Mouse (Mus musculus) limb, embryonic 14.5 days (tissue): Measurements from ENCODE around the gene Il34. TPM values are rescaled to one million over a fixed set of nuclear protein-coding genes. Genes with fewer than 3 reads are reported as not detected.

Experiments used
- ATAC-seq: fragments of 200-750 bp; cut with Nextera tagmentation; 2 replicates; pipeline ENCODE4 v1.8.0; 2017; ENCODE audit warnings: low read depth, moderate number of reproducible peaks, moderate TSS enrichment; ENCODE audit not compliant: low FRiP score
- DNase-seq: peaks from one replicate; pipeline ENCODE4 v3.0.0-alpha.2; 2015; ENCODE audit warnings: low spot score
- H3K27ac ChIP-seq: fragments of 300-500 bp; sonication (generic); replicated peaks from 2 replicates; pipeline ENCODE4 v1.5.1; 2014; ENCODE audit warnings: low read depth, mild to moderate bottlenecking, low read length, moderate library complexity, mixed read lengths
- H3K27me3 ChIP-seq: fragments of 300-500 bp; sonication (generic); 2 replicates; pipeline ENCODE4 v1.6.1; 2014; ENCODE audit warnings: low read length, mixed read lengths; ENCODE audit not compliant: control insufficient read depth, insufficient read depth
- H3K36me3 ChIP-seq: fragments of 300-500 bp; sonication (generic); 2 replicates; pipeline ENCODE4 v1.6.1; 2014; ENCODE audit warnings: mild to moderate bottlenecking, low read length, moderate library complexity, mixed read lengths; ENCODE audit not compliant: control insufficient read depth, insufficient read depth
- H3K4me1 ChIP-seq: fragments of 300-500 bp; sonication (generic); 2 replicates; pipeline ENCODE4 v1.6.1; 2014; ENCODE audit warnings: antibody characterized with exemption, low read length, mixed read lengths; ENCODE audit not compliant: control insufficient read depth, insufficient read depth
- H3K4me2 ChIP-seq: fragments of 300-500 bp; sonication (generic); replicated peaks from 2 replicates; pipeline ENCODE4 v1.6.1; 2014; ENCODE audit warnings: low read depth, mild to moderate bottlenecking, low read length, moderate library complexity; ENCODE audit not compliant: severe bottlenecking
- H3K4me3 ChIP-seq: fragments of 300-500 bp; sonication (generic); replicated peaks from 2 replicates; pipeline ENCODE4 v1.5.1; 2014; ENCODE audit warnings: low read length
- H3K9ac ChIP-seq: fragments of 300-500 bp; sonication (generic); 2 replicates; pipeline ENCODE4 v1.6.1; 2014; ENCODE audit warnings: mild to moderate bottlenecking, low read depth, low read length, moderate library complexity; ENCODE audit not compliant: severe bottlenecking
- H3K9me3 ChIP-seq: fragments of 300-500 bp; sonication (generic); 2 replicates; pipeline ENCODE4 v1.6.1; 2016; ENCODE audit warnings: low read length; ENCODE audit not compliant: control insufficient read depth
- POLR2A ChIP-seq: fragments of 200-500 bp; IDR thresholded peaks from 2 replicates; pipeline ENCODE4 v1.8.0; 2012; ENCODE audit warnings: inconsistent platforms, mild to moderate bottlenecking, moderate library complexity, borderline replicate concordance; ENCODE audit not compliant: insufficient read depth, insufficient read length; ENCODE audit errors: extremely low read depth
- WGBS: fragments of 180-500 bp; shearing (Covaris S2); extraction: QIAGEN DNeasy Blood & Tissue Kit; methylation state at CpG from one replicate; pipeline ENCODE4 v1.1.7; 2014; 5-methylcytosine and 5-hydroxymethylcytosine counted together
- polyA plus RNA-seq, 2 experiments: library from polyadenylated mRNA; depleted of rRNA in 1 of 2; stranded (reverse) in 1 of 2; unstranded in 1 of 2; fragments of >200 nt; fragmentation: Nextera tagmentation in 1 of 2; extraction: Ambion mirVana in 1 of 2; gene quantifications; 2 replicates each; pipeline versions ENCODE4 v1.2.1 to v1.2.3; 2012 to 2014

Gene Il34
- polyA plus RNA-seq, 2 experiments: 0.95 to 1.6 TPM

DNA sequence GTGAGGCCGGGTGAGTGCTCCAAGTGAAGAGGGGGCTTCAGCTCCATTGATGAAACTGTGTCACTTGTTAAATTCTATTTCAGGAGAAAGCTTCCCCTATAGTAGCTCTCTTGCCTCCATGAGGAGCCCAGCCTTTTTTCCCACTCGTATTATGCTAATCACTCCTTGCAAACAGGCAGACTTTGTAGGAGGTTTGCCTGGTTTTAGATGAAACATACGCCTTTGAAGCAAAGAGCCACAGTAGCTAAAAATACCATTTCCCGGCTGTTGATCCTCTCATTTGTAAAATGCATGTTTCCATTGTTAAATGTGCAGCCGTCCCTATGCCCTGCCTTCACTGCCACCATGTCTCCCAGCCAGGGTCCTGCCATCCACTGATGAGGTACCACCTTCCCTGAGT is 108.2 kb downstream of the Il34 start:
- no peaks in the 10 kb centered on the region for H3K27me3 ChIP-seq
- H3K27ac ChIP-seq: no peak overlapping the region
- H3K4me1 ChIP-seq: peaks cover 12% of the 10 kb centered on the region
- ATAC-seq: no peak
- no peak overlapping the region for H3K4me3 ChIP-seq
- peaks cover 6% of the 10 kb centered on the region; the same call in 1 of the 2 replicates for H3K36me3 ChIP-seq
- TF ChIP-seq POLR2A: no peak
- 84% methylated on average over 5 of the region's 5 CpGs for WGBS
- H3K9me3 ChIP-seq: no peaks in the 10 kb centered on the region
- no peak overlapping the region for H3K9ac ChIP-seq
- DNase-seq: no peak
- H3K4me2 ChIP-seq: no peak overlapping the region

DNA sequence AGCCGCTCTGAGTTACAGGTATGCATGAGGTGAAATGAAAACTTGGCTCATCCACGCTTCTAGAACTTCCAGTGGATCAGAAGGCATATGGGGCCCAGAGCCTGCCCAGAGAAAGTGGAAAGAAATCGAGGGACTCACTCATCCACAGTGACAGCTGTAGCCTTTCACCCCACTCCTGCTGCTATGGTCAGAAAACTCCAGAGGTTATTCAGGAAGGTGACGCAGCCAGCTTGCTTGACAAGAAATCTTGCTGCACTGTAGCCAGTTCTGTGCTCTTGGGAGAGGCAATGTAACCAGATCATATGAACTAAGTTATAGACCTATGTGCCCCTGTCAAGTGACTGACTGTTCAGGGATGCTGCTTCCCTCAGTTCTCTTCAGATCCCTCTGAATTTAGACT is 109.7 kb downstream of the Il34 start:
- Histone ChIP-seq H3K9ac (no peak overlapping the region), H3K36me3 (peaks cover 6% of the 10 kb centered on the region; the same call in 1 of the 2 replicates), H3K4me1 (peaks cover 5% of the 10 kb centered on the region), H3K4me3 (no peak overlapping the region), H3K27ac (no peak overlapping the region), H3K4me2 (no peak overlapping the region), H3K27me3 (no peaks in the 10 kb centered on the region), H3K9me3 (no peaks in the 10 kb centered on the region)
- no peak for DNase-seq
- ATAC-seq: no peak
- no peak for TF ChIP-seq POLR2A
- 79% methylated on average over 4 of the region's 4 CpGs for WGBS

DNA sequence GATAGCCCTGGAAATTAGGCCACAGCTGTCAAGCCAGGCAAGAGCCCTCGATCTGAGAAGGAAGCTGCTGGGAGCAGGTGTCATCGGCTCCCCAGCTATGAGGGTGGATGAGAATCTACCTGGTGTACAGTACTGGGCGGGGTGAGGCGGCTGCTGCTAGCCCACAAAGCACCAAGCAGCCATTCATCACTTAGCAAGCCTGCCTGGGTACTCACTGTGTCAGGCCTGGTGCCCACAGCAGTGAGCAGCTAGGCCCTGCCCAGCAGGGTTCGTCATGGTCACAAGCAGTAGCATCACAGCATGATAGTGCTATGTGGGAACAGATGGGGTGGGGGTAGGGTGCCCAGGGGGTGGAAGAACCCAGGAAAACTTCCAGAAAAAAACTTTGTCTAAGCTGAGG is 110.3 kb downstream of the Il34 start:
- DNase-seq (no peak), ATAC-seq (no peak)
- H3K36me3 ChIP-seq: peaks cover 6% of the 10 kb centered on the region; the same call in 1 of the 2 replicates
- no peak overlapping the region for H3K27ac ChIP-seq
- H3K9ac ChIP-seq: no peak overlapping the region
- no peak for TF ChIP-seq POLR2A
- peaks cover 5% of the 10 kb centered on the region for H3K4me1 ChIP-seq
- WGBS: 83% methylated on average over 5 of the region's 5 CpGs
- H3K27me3 ChIP-seq: no peaks in the 10 kb centered on the region
- no peak overlapping the region for H3K4me2 ChIP-seq
- no peaks in the 10 kb centered on the region for H3K9me3 ChIP-seq
- H3K4me3 ChIP-seq: no peak overlapping the region

DNA sequence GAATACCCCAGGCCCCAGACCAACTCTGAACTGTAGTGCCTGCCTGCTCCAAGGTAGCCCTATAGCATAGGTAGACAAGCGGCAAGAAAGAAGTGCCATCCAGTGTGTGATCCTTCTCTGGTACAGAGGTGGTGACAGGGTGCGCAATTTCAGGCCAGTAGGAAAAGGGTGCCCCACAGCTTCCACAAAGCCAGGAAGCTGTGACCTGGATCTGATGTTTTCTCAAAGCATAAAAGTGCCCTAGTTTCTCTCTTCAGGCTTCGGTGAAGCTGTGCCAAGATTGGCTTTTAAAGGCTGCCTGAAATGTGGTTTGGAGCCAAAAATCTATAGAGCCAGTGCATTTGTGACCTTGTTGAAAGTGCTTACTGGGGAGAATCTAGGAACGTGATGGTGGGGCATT is 110.9 kb downstream of the Il34 start:
- no peak for ATAC-seq
- peaks cover 6% of the 10 kb centered on the region; the same call in 1 of the 2 replicates for H3K36me3 ChIP-seq
- no peak for TF ChIP-seq POLR2A
- no peak overlapping the region for H3K4me3 ChIP-seq
- no peak for DNase-seq
- H3K4me2 ChIP-seq: no peak overlapping the region
- H3K27me3 ChIP-seq: no peaks in the 10 kb centered on the region
- H3K4me1 ChIP-seq: peaks cover 5% of the 10 kb centered on the region
- H3K9me3 ChIP-seq: no peaks in the 10 kb centered on the region
- no peak overlapping the region for H3K9ac ChIP-seq
- H3K27ac ChIP-seq: 0 out of 2 replicates have a peak overlapping the region, but pooled peaks have one; percentile 61
- WGBS: 73% methylated on average over 4 of the region's 4 CpGs

DNA sequence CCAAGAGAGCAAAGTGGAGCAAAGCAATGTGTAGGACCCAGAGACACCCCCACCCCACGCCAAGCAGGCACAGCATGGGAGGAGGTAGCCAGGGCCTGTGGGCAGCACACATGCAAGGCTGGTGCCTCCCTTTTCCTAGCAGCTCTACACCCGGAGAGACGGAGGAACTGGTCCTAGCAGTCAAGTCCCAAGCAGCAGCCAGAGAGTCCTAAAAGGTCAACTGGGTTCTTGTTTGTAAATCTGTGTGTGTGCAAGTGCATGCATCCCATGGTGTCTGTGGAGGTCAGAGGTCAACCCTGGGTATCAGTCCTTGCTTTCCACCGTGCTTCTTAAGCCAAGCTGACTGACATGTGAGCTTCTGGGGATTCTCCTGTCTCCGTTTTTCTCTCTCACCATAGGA is 111.5 kb downstream of the Il34 start:
- H3K9me3 ChIP-seq: no peaks in the 10 kb centered on the region
- ATAC-seq: no peak

More for the DNA sequence above, 111.5 kb downstream of the Il34 start:
- TF ChIP-seq POLR2A: no peak
- Histone ChIP-seq H3K36me3 (peaks cover 6% of the 10 kb centered on the region; the same call in 1 of the 2 replicates), H3K27me3 (no peaks in the 10 kb centered on the region), H3K4me2 (no peak overlapping the region), H3K9ac (no peak overlapping the region), H3K27ac (peak overlapping the region; percentile 61; the same call in 1 of the 2 replicates), H3K4me3 (no peak overlapping the region), H3K4me1 (peaks cover 5% of the 10 kb centered on the region)
- DNase-seq: no peak
- WGBS: 80% methylated on average over 5 of the region's 5 CpGs

Other genes with a start within 250 kb of the Il34 start
- 24.8 and 29.8 TPM in 2 replicates for gene Vac14, start 187.3 kb downstream of the Il34 start, polyA plus RNA-seq (2012; rRNA removed)
- 19.1 and 23.3 TPM in 2 replicates for gene Vac14, start 187.3 kb downstream of the Il34 start, polyA plus RNA-seq (2014; fragmentation: Nextera tagmentation; extraction: Ambion mirVana)
- gene Mtss1l, start 84.4 kb downstream of the Il34 start, polyA plus RNA-seq (2012; rRNA removed): 78.7 and 115 TPM in 2 replicates
- gene Mtss1l, start 84.4 kb downstream of the Il34 start, polyA plus RNA-seq (2014; fragmentation: Nextera tagmentation; extraction: Ambion mirVana): 19.1 and 28.0 TPM in 2 replicates
- gene Cog4, start 40.7 kb upstream of the Il34 start, polyA plus RNA-seq (2012; rRNA removed): 41.2 and 44.5 TPM in 2 replicates
- 65.5 and 75.4 TPM in 2 replicates for gene Cog4, start 40.7 kb upstream of the Il34 start, polyA plus RNA-seq (2014; fragmentation: Nextera tagmentation; extraction: Ambion mirVana)
- gene Sf3b3, start 40.9 kb upstream of the Il34 start, polyA plus RNA-seq (2012; rRNA removed): 92.7 and 96.2 TPM in 2 replicates
- gene Sf3b3, start 40.9 kb upstream of the Il34 start, polyA plus RNA-seq (2014; fragmentation: Nextera tagmentation; extraction: Ambion mirVana): 132 and 150 TPM in 2 replicates
- gene Fuk, start 96.6 kb upstream of the Il34 start, polyA plus RNA-seq (2012; rRNA removed): 16.2 and 22.4 TPM in 2 replicates
- 10.4 and 10.6 TPM in 2 replicates for gene Fuk, start 96.6 kb upstream of the Il34 start, polyA plus RNA-seq (2014; fragmentation: Nextera tagmentation; extraction: Ambion mirVana)
- 29.9 and 39.7 TPM in 2 replicates for gene St3gal2, start 114.0 kb upstream of the Il34 start, polyA plus RNA-seq (2012; rRNA removed)
- gene St3gal2, start 114.0 kb upstream of the Il34 start, polyA plus RNA-seq (2014; fragmentation: Nextera tagmentation; extraction: Ambion mirVana): 19.2 and 21.5 TPM in 2 replicates
- 55.6 and 57.8 TPM in 2 replicates for gene Ddx19a, start 191.9 kb upstream of the Il34 start, polyA plus RNA-seq (2012; rRNA removed)
- 18.0 and 19.5 TPM in 2 replicates for gene Ddx19a, start 191.9 kb upstream of the Il34 start, polyA plus RNA-seq (2014; fragmentation: Nextera tagmentation; extraction: Ambion mirVana)
- gene Ddx19b, start 225.8 kb upstream of the Il34 start, polyA plus RNA-seq (2012; rRNA removed): 5.8 and 5.9 TPM in 2 replicates
- 4.0 and 5.5 TPM in 2 replicates for gene Ddx19b, start 225.8 kb upstream of the Il34 start, polyA plus RNA-seq (2014; fragmentation: Nextera tagmentation; extraction: Ambion mirVana)
- gene Aars, start 227.2 kb upstream of the Il34 start, polyA plus RNA-seq (2012; rRNA removed): 41.7 and 46.9 TPM in 2 replicates
- 50.5 and 52.1 TPM in 2 replicates for gene Aars, start 227.2 kb upstream of the Il34 start, polyA plus RNA-seq (2014; fragmentation: Nextera tagmentation; extraction: Ambion mirVana)